Mouse (Mus musculus) spleen, postnatal 10 days (tissue): ENCODE data around the gene Hoxc4.

Experiments
- DNase-seq, 2 experiments: peaks; one replicate each; pipeline ENCODE4 v3.0.0; 2021 to 2022; ENCODE audit warnings: low spot score in 2 of 2

The Hoxc4 gene

GRCm38 (mm10) chr15:102990461-102991397, 28.0 kb upstream of the Hoxc4 start, which contains the start of gene Hoxc8:
Hoxc8 (plus strand) TSS chr15:102990607.
- no peak for DNase-seq

GRCm38 (mm10) chr15:102991782-102992181, 27.0 kb upstream of the Hoxc4 start:
- DNase-seq: no peak

- DNase-seq: no peak
Observed at GRCm38 (mm10) chr15:102992206-102992605, 26.5 kb upstream of the Hoxc4 start.

- DNase-seq: no peak
Observed at GRCm38 (mm10) chr15:102992863-102993262, 25.9 kb upstream of the Hoxc4 start.

GRCm38 (mm10) chr15:102996548-102996947, 22.2 kb upstream of the Hoxc4 start:
- no peak for DNase-seq

- DNase-seq: no peak
Observed at GRCm38 (mm10) chr15:102997431-102997830, 21.3 kb upstream of the Hoxc4 start.

- no peak for DNase-seq
Observed at GRCm38 (mm10) chr15:102997939-102998355, 20.8 kb upstream of the Hoxc4 start, which contains the start of gene Hoxc6. Hoxc6 (plus strand) TSS chr15:102998257.

- DNase-seq: no peak
Observed at GRCm38 (mm10) chr15:102998608-102999182, 20.0 kb upstream of the Hoxc4 start.

GRCm38 (mm10) chr15:102999183-102999831, 19.4 kb upstream of the Hoxc4 start:
- DNase-seq: peak in 1 of 2 experiments; percentile 39

GRCm38 (mm10) chr15:102999955-103000354, 18.8 kb upstream of the Hoxc4 start:
- DNase-seq: no peak

GRCm38 (mm10) chr15:103000501-103000901, 18.2 kb upstream of the Hoxc4 start:
- DNase-seq: no peak

- no peak for DNase-seq
Observed at GRCm38 (mm10) chr15:103001370-103001769, 17.4 kb upstream of the Hoxc4 start.

- no peak for DNase-seq
Observed at GRCm38 (mm10) chr15:103002156-103002555, 16.6 kb upstream of the Hoxc4 start.

GRCm38 (mm10) chr15:103002821-103003448, 15.8 kb upstream of the Hoxc4 start:
- no peak for DNase-seq

- no peak for DNase-seq
Observed at GRCm38 (mm10) chr15:103005308-103005707, 13.4 kb upstream of the Hoxc4 start.

GRCm38 (mm10) chr15:103005797-103006196, 12.9 kb upstream of the Hoxc4 start:
- no peak for DNase-seq

- no peak for DNase-seq
Observed at GRCm38 (mm10) chr15:103006326-103006725, 12.4 kb upstream of the Hoxc4 start.

GRCm38 (mm10) chr15:103009265-103010111, 9.2 kb upstream of the Hoxc4 start:
- no peak for DNase-seq

GRCm38 (mm10) chr15:103010112-103010846, 8.5 kb upstream of the Hoxc4 start:
- no peak for DNase-seq

GRCm38 (mm10) chr15:103010847-103011555, 7.7 kb upstream of the Hoxc4 start:
- no peak for DNase-seq
